Mouse (Mus musculus): ENCODE results near the gene Dmrta2.

Dmrta2 gene

GRCm38 (mm10) chr4:110021956-110022625 is 44.2 kb downstream of the Dmrta2 start:
- peak; percentile 74 for DNase-seq (ENCODE audit: low spot score)

DNA sequence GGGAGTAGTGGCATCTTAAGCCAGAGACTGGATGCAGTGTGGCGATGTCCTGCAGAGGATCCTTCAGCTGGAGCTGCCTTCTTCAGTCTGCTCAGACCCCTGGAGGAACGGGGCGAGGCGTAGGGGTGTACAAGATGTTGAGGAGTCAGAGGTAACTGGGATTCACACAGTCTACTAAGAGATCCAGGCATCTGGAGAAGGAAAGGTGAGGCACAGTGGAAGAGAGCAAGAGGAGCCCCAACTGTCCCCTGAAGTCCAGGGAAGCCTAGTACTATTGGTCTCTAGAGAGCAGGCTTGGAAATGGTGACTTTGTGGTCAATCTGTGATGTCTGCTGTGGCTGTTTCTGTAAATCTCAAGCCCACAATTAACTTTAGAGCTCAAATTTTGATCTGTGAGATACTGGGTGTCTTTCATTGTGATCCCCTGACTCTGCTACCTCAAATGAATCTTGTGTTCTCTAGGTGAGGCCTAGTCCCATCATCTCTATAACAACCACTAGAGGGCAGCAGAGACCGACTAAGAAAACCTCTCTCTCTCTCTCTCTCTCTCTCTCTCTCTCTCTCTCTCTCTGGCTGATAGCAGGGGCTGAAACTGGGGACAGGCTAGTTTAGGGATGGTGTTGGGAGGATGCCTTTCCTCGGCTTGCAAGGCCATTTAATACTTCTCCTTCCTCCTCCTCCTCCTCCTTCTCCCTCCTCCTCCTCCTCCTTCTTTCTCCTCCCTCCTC is 50.8 kb downstream of the Dmrta2 start:
- no peak for DNase-seq (ENCODE audit: low spot score)

DNA sequence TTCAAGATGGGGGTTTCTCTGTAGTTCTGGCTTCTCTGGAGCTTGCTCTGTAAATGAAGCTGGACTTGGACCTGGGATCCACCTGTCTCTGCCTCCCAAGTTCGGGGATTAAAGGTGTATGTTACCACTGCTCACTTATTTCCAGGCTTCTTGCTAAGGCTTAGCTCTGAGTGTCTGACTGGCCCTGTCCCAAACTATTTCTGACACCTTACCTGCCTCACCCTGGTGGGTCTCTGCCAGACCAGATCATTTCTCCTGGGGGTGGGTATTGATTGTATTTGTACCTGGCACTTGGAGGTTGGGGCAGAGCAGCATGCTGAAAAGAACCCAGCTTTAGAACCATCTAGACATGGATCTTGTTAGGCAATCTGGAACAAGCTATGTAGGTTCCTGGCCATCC is 51.6 kb downstream of the Dmrta2 start:
- no peak for DNase-seq (ENCODE audit: low spot score)
